Mouse (Mus musculus) lung, postnatal 10 days (tissue): ENCODE results near the gene Krt26.

ENCODE experiments used
- DNase-seq: peaks from one replicate; pipeline ENCODE4 v3.0.0; 2021

Krt26 gene

DNA sequence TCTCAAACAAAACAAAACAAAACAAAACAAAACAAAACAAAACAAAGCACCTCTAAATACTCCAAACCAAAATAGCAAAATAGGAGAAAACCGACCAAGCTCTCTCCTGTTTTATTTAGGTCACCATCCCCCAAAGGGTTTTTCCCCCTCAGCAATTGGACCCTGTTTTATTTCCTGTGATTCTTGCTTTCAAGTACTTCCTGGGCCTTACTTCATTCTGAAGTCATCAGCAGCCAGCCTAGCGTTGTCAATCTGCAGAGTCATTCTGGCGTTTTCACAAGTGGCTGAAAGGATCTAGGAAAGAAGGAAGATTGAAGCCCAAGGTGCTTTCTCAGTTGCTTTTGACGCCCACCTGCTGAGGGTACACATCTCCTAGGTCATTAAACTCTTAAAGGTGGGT is 54.4 kb downstream of the Krt26 start:
- no peak for DNase-seq

DNA sequence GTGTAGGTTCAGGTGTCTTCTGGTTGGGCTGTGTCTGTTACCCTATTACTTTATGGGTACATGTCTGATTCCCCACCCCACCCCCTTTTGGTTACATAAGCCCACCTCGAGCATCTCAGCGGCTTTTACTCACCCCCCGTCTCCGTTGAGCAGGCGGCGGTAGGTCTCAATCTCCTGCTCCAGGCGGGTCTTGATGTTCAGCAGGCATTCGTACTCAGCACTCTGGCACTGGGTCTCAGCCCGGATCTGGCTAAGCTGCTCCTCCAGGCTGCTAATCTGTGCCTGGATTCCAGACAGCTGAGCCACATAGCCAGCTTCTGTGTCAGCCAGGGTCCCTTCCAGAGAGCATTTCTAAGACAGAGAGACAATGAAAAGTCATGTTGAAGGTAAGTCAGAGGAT is 56.6 kb downstream of the Krt26 start:
- DNase-seq = no peak

DNA sequence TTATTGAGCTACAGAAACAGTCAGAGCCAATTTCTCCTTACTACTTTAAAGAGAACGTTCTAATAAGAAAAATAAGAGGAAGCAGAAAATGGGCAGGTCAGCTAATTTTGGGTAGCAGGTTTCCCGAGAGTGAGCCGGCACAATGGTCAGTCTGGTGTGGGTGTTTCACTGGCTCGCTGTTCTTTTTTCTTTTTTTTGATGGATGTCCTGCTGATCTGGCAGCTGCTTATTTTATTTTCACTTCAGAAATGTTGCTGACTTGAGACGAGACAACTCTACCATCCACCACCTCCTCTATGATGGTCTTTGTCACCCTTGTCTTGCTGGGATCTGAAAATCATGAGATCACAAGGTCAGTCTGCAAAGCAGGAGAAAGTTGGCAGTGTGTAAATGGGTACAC is 57.8 kb downstream of the Krt26 start:
- no peak for DNase-seq
